Mouse (Mus musculus): ENCODE data around the gene Gba.

Gba gene

GRCm38 (mm10) chr3:89183058-89183958 is 19.4 kb upstream of the Gba start, which contains the start of gene Fam189b:
TSS of gene Fam189b (plus strand) at chr3:89183143.
- peak; percentile 85 for DNase-seq

DNA sequence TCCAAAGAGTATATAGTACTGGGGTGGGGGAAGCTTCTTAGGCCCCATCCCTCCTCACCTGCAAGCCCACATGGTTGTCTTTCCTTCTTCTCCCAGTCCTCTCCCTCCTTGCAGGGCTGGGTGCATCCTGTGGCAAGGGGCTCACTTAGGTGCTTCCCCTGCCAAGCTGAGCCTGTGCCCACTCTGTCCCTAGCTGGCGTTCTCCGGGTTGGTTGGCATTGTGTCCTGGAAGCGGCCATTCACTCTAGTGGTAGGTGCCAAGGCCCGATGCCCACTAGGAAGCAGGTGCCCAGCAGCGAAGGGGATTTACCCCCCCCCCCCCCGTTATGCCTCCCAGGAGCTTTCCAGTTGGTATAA is 18.8 kb upstream of the Gba start:
- peak; percentile 55 for DNase-seq

DNA sequence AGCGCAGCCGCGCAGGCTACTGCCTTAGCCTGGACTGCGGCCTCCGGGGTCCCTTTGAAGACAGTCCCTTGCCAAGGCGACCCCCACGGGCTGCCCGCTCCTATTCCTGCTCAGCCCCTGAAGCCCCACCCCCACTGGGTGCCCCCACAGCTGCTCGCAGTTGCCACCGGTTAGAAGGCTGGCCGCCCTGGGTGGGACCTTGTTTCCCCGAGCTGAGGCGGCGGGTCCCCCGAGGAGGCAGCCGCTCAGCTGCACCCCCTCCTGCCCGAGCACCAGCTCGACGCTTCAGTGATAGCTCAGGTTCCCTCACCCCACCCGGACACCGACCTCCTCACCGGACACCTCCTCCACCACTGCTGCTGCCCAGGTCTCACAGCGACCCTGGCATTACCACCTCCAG is 15.5 kb upstream of the Gba start:
- no peak for DNase-seq

DNA sequence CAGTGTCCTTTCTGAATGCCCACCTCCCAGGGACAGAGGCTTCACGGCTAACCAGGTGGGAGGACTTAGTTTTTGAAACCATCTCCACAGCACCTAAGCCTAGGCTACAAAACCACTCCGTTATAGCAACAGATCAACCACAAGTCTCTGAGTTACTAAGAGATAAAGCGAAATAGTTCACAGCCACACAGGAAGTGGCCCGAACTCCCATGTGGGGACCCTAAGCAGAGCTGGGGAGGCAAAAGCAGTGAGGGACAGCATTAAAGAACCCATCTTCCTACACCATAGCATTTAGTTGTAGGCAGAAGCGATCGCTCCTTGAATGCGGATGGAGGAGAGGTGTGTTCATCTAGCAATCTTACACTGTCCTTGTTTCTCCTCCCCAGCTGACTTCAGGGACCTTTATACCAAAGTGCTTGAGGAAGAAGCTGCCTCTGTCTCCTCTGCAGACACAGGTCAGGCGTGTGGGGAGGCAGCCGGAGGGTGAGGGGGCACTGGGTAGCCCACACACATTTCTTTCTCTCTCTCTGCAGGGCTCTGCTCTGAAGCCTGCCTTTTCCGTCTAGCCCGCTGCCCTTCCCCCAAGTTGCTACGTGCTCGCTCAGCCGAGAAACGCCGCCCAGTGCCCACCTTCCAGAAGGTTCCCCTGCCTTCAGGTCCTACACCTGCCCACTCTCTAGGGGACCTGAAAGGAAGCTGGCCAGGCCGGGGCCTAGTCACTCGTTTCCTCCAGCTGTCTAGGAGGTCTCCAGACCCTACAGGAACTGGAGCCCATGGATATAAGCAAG is 14.8 kb upstream of the Gba start:
- no peak for DNase-seq

GRCm38 (mm10) chr3:89188478-89188875 is 14.3 kb upstream of the Gba start:
- no peak for DNase-seq

DNA sequence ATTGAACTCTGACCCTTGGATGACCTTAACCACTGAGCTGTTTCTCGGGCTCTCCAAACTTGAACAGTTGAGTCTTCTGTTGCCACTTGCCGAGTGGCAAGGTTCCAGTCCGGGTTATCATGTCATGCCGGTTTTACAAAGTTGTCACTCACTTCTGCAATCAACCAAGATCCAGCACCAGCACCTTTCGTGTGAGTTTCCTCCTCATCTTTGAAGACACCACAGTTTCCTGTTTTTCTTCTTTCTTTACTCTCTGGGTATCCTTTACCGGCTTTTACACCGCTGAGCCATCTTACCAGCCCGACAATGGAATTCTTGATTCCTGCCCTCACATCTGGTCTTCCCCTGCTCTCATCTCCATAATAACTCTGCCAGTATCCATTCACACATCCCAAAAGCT is 12.3 kb upstream of the Gba start:
- no peak for DNase-seq

- no peak for DNase-seq
These were observed 9.4 kb upstream of the Gba start for GRCm38 (mm10) chr3:89193351-89193750.

DNA sequence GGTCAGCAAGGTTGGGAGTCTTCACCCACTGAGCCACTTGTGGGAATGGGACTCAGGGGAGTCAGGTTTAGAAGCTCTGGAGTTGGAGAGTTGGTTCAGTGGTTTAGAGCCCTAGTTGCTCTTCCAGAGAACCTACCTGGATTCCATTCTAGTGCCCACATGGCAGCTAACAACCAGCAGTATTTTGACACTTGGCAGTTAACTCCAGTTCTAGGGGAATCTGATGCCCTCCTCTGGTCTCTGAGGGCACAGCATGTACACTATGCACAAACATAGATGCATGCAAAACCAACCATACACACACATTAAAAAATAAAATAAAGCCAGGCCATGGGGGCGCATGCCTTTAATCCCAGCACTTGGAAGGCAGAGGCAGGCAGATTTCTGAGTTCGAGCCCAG is 8.9 kb upstream of the Gba start:
- no peak for DNase-seq

- peak; percentile 86 for DNase-seq
These were observed 6.5 kb upstream of the Gba start for GRCm38 (mm10) chr3:89195979-89196877.

DNA sequence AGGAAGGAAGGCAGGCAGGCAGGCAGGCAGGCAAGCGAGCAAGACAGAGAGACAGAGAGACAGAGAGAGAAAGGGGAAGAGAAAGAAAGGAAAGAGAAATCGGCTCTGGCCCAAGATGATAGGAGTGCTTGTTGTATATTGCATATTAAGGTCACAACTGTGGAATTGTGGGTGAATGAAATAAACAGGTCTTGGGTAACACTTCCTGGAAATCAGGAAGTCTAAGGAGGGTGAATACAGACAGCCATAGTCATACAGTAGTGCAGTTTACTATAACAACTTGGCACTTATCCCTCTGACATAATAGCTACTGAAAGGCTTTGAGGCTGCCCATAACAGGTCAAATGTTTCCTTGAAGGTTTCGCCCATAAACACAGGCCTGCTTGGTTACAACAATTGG is 2.9 kb upstream of the Gba start:
- DNase-seq, result no peak

- no peak for DNase-seq
These were observed 400 bp downstream of the Gba start for GRCm38 (mm10) chr3:89203142-89203514.

- no peak for DNase-seq
These were observed 3.4 kb downstream of the Gba start for GRCm38 (mm10) chr3:89206079-89206478.

GRCm38 (mm10) chr3:89206695-89207094 is 4.0 kb downstream of the Gba start:
- no peak for DNase-seq

DNA sequence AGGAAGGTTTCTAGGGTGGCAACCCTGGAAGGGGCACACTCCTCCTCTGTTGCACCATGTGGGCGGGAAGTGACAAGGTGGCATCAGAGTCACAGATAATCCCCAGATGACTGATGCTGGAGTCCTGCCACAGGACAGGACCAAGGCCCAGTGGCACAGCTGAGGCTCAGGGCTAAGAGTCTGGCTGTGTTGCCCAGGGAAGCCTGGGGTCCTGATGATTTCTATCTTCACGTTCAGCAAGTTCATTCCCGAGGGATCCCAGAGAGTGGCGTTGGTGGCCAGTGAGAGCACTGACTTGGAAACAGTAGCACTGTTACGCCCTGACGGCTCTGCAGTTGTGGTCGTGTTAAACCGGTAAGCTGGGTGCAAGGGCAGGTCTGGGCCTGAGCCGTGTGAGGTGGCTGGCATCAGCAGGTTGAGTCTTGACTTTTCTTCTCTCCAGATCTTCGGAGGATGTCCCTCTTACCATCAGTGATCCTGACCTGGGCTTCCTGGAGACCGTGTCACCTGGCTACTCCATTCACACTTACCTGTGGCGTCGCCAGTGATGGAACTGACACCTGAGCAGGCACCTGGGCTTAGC is 5.4 kb downstream of the Gba start:
- no peak for DNase-seq

DNA sequence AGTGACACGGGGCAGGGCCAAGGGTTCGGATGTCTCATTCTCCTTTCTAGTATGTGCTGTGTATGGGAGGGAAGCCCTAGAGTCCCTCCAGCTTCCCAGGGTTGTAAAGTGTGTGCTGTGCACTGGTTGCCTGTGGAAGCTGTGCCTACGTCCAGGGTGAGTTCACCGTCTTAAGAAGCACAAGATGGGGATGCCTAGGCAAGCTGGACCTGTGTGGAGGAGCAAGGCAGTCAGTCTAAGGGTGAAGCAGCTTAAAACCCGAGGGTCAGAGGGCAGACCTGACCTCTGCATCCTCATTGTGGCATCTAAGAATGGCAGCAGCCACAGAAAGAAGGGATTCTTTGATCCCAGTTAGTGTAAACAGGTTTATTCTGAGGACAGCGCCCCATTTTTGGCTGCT is 6.0 kb downstream of the Gba start:
- no peak for DNase-seq

DNA sequence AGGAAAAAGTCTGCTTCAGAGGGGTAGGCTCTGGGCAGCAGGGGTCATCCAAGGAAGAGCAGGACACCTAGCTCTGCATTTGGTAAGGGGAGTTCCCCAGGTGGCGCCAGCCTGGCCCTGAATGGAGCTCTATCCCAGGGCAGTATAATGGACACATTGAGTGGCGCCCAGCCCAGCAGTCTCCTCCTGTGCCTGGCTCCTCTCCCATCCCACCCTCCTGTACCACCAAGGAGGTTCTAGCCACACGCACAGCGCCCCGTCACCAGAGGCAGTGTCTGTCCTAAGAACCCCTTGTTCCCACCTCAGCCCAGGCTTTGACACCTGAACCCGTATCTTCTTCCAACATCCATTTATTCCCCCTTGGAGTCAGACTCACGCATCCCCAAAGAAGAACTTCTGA is 7.0 kb downstream of the Gba start:
- no peak for DNase-seq

DNA sequence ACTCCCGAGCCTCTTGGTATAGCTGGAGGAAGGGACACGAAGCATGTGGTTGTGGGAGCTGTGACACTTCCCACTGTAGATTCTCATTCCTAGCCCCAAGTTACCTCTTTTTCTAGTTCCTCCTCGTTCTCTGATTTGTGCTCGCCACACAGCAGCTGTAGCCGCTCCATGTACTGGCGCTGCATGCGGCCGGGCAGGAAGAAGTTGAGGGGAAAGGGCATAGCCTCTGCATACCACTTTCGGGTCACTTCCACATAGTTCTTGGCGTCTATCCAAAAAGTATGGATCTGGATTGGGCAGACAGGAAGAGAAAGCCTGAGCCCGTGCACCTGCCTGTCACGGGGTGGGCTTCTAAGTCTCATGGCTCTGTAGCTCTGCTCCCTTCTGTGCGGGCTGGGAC is 7.4 kb downstream of the Gba start:
- no peak for DNase-seq

DNA sequence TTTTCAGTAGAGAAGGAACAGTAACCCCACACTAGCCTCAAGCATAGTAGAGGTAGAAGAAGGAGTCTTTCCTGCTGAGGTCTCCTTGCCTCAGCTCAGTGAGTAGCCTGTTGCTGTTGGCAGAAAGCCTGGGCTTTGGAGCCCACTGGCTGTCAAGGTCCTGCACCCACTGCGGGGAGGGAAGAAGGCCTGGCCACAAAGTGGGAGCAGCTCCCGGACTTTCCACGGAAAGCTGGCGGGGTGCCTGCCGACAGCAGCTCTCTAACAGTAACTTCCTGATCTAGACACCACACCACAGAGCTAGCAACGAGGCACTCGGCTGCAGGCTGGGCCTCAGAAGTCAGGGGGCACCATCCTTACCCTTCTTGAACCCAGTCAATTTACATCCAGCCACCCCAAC is 8.0 kb downstream of the Gba start:
- DNase-seq, result no peak

- peak; percentile 87 for DNase-seq
These were observed 11.2 kb downstream of the Gba start for GRCm38 (mm10) chr3:89213803-89214530.

DNA sequence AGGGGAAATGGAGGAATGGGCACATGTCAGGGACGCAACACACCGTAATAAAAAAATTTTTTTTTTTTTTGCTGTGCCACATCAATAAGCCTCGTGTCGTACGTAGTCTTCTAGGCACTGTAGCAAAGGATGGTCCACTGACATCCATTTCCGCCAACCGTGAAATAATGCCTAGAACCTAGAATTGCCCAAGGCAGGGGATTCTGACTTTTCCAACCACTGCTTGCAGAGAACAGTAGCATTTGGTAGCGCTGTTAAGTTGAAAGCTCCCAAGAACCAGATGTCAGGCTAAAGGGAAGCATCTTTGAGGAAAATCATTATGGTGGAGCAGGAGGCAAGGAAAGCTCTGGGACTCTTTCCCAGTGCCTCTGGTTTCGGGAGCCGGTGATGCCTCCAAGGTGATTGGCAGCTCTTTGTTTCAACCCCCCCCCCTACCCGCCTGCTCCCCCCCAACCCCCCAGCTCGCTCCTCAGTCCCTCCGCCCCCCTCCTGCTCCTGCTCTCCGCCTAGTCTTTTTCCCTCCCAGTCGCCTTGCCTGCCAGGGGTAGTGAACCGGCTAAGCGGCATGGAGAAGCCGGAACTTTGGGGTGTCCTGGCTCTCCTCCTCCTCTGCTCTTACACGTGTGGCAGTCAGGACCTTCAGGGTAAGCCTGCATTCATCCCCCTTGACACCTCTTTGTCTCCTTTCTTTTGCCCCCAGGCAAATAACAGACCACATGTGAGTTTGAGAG is 12.1 kb downstream of the Gba start, which contains the start of gene Thbs3:
Gene Thbs3 (plus strand): TSS at position 500 of the 731 bp plus-strand sequence.
- no peak for DNase-seq

DNA sequence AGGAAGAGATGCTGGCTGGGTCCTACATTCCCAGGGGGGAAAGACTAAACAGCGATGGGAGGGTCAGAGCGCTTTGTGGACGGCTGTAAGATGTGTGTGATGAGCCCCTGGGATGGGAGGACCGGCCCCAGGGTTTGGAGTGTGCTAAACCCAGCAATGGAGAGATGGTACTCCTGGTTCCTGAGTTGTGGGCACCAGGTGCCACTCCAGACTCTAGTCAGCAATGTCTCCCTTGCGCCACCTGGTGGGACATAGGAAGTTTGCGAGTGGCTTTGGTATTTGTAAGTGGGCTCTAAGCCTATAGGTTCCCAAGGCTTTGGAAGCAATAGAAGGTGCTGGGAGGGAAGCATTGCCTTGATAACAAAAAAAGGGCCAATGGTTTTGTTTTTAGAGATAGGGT is 13.1 kb downstream of the Gba start:
- DNase-seq, result peak; percentile 89

Data from right cerebral cortex, postnatal 4 days (tissue).